Mouse (Mus musculus): Measurements from ENCODE around the gene Topors.

GRCm38 (mm10) chr4:40309682-40310081, 40.0 kb upstream of the Topors start:
- TF ChIP-seq TAL1 (IDR thresholded peaks at IDR 0.05; ENCODE audit: low read length) (peak; percentile 26; the same call in 1 of the 2 replicates), EP300 (IDR thresholded peaks at IDR 0.05; ENCODE audit: low read depth in 1 of 2, low read length in 2 of 2) (peak; percentile 18 to 51; a peak in 2 of 4 replicates), CTCF (IDR thresholded peaks at IDR 0.05 in 2 of 3, conservative IDR thresholded peaks at IDR 0.05 in 1 of 3; ENCODE audit: control insufficient read depth in 1 of 3, insufficient read depth in 1 of 3, low read depth in 2 of 3, low read length in 3 of 3, poor library complexity in 1 of 3, severe bottlenecking in 1 of 3) (no peak), USF1 (IDR thresholded peaks at IDR 0.05; ENCODE audit: low read depth, low read length) (no peak), TBP (IDR thresholded peaks at IDR 0.05; ENCODE audit: low read depth, low read length) (no peak), POLR2A (IDR thresholded peaks at IDR 0.05; ENCODE audit: control insufficient read depth in 1 of 2, insufficient read depth in 1 of 2, low read depth in 1 of 2, low read length in 2 of 2, poor library complexity in 1 of 2) (no peak), MAFK (IDR thresholded peaks at IDR 0.05; ENCODE audit: borderline replicate concordance, low read depth, low read length) (no peak), SIN3A (IDR thresholded peaks at IDR 0.05; ENCODE audit: low read length) (no peak), ZC3H11A (IDR thresholded peaks at IDR 0.05; ENCODE audit: low read depth, low read length) (no peak), CHD2 (IDR thresholded peaks at IDR 0.05; ENCODE audit: low read length) (no peak), CHD1 (IDR thresholded peaks at IDR 0.05; ENCODE audit: low read depth, low read length) (no peak), MYC (IDR thresholded peaks at IDR 0.05; ENCODE audit: low read depth, low read length) (no peak), NRF1 (IDR thresholded peaks at IDR 0.05; ENCODE audit: insufficient read depth, low read depth, low read length, poor library complexity, severe bottlenecking) (no peak), MAX (IDR thresholded peaks at IDR 0.05; ENCODE audit: low read length) (no peak)
